Mouse (Mus musculus) lung, adult 2 months (tissue): ENCODE results near the gene Ppp2r3c. TPM values are rescaled to one million over a fixed set of nuclear protein-coding genes. Genes with fewer than 3 reads are reported as not detected.

Source experiments
- DNase-seq: peaks from one replicate; pipeline ENCODE4 v3.0.0; 2022
- H3K4me1 ChIP-seq: fragments of 200-500 bp; 2 replicates; pipeline ENCODE4 v1.6.1; 2011; ENCODE audit warnings: low read length; ENCODE audit not compliant: control insufficient read depth, insufficient read depth
- H3K4me3 ChIP-seq: fragments of 200-500 bp; replicated peaks from 2 replicates; pipeline ENCODE3; 2011; ENCODE audit warnings: low read depth, mild to moderate bottlenecking, control low read depth, low read length; ENCODE audit errors: extremely low read depth
- CTCF ChIP-seq: fragments of 200-500 bp; IDR thresholded peaks from 2 replicates; pipeline ENCODE4 v1.5.1; 2011; ENCODE audit warnings: mild to moderate bottlenecking, low read length, control low read depth; ENCODE audit not compliant: insufficient read depth
- POLR2A ChIP-seq: fragments of 200-500 bp; IDR thresholded peaks from 2 replicates; pipeline ENCODE4 v1.6.1; 2011; ENCODE audit warnings: low read depth, mild to moderate bottlenecking, control low read depth, low read length, borderline replicate concordance; ENCODE audit errors: extremely low read depth
- WGBS: fragments of 180-500 bp; shearing (Covaris S2); methylation state at CpG from one replicate; pipeline ENCODE4 v1.1.7; 2018; 5-methylcytosine and 5-hydroxymethylcytosine counted together
- polyA plus RNA-seq: library from polyadenylated mRNA; depleted of rRNA; stranded (reverse); fragments of >200 nt; gene quantifications from 2 replicates; pipeline ENCODE4 v1.2.3, GENCODE M21; 2012

Gene Ppp2r3c
- polyA plus RNA-seq, 1 experiment: 1.9 TPM

DNA sequence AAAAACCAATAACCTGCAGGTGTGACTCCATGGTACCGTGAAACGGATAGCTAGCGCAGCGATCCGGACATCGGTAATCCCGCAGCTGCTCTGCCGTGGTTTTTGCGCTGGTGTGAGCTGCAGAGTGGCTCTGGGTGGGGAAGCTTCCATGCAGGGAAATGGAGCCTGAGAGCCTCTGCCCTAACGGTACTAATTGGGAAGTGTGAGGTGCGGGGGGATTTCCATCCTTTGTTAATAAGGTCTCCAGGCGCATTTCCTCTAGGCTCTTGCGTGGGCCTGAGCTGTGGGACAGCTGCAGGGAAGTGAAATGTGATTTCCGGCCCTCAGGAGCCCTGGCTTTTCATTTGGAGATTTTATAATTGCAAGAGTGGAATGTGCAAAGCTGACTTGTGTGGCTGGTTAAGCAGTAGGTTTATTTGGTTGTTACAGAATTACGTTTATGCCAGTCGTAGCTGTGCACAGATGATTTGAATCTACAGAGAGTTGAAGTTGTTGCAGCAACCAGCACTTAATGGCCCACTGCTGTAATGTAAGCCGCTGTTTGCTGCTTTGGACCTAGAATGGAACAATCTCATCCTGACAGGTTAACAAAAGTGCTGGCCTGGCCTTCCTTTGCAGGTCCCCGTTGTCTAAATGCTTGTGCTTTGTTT lies 19.0 kb upstream of the Ppp2r3c start:
- DNase-seq: no peak
- Histone ChIP-seq H3K4me3 (no peak overlapping the region), H3K4me1 (peaks cover 2% of the 10 kb centered on the region; the same call in 1 of the 2 replicates)
- TF ChIP-seq POLR2A (no peak), CTCF (no peak)
- 69% methylated on average over 18 of the region's 18 CpGs for WGBS

DNA sequence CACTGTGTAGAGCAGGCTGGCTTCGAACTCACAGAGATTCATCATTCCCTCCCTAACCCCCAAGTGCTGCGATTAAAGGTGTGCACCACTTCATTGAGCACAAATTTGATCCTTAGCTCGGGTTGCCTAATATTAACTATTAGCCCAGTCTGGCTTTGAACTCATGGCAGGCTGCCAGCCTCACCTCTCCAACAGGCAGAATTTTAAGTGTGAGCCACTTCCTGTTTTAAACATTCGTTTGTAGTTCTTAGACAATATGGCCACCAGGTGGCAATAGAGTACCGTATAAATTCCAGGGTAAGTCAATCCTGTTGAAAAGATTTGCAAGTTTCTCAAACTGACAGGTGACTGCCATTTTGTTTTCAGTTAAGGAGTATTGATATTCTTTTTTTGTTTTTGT lies 12.4 kb upstream of the Ppp2r3c start:
- Histone ChIP-seq H3K4me3 (no peak overlapping the region), H3K4me1 (no peaks in the 10 kb centered on the region; the same call in 1 of the 2 replicates)
- peak; percentile 68 for DNase-seq
- 22% methylated on average over 5 of the region's 5 CpGs for WGBS
- no peak for TF ChIP-seq POLR2A
- peak; percentile 16; the same call in 1 of the 2 replicates for TF ChIP-seq CTCF

DNA sequence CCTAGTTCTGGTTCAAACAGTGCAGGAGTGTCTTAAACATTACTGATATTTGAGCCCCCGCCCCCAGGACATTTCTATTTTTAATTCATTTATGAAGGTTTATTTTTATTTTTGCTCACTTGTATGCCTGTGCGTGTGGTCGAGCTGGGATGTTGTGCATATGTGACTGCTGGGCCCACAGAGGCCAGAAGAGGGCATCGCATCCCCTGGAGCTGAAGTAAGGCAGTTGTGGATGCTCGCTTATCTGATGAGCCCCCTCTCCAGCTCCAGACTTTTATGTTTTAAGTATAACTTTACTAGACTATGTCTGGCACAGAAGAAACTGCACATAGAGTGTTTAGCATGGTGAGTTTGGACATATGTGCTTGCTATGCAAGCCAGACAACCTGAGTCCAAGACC lies 11.1 kb upstream of the Ppp2r3c start:
- H3K4me1 ChIP-seq: no peaks in the 10 kb centered on the region; the same call in 1 of the 2 replicates
- DNase-seq: no peak
- no peak for TF ChIP-seq POLR2A
- no peak for TF ChIP-seq CTCF
- WGBS: 85% methylated on average over 5 of the region's 5 CpGs
- no peak overlapping the region for H3K4me3 ChIP-seq

DNA sequence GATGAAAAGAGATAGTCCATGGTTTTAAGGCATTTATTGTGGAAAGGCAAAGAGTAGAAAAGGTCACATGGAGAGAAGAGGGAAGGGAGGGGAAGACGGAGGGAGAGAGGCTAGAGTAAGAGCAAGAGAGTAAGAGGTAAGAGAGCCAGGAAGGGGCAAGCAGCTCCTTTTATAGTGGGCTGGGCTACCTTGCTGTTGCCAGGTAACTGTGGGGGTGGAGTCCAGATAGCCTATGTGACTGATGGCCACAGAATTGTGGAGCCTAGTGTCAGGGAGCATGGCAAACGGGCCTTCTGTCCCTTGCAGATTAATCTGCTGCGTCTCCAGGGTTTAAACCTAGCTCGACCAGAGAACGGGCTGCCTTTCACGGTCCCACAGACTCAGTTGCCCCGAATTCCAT lies 9.0 kb upstream of the Ppp2r3c start:
- Histone ChIP-seq H3K4me3 (no peak overlapping the region), H3K4me1 (no peaks in the 10 kb centered on the region; the same call in 1 of the 2 replicates)
- 85% methylated on average over 7 of the region's 7 CpGs for WGBS
- no peak for TF ChIP-seq CTCF
- no peak for TF ChIP-seq POLR2A
- no peak for DNase-seq

DNA sequence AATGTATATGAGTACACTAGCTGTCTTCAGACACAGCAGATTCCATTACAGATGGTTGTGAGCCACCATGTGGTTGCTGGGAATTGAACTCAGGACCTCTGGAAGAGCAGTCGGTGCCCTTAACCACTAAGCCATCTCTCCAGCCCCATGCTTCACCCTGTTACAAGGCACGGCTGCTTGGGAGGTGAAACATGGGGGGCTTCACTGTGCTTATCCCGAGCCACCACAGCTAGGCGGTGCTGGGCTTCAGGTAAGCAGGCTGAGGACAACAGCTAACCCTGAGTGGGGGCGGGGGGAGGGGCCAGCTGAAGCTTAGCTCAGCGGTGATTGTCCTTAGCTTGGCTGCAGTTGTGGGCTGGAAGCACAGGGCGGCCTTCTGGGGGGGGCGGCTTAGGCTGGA lies 6.7 kb upstream of the Ppp2r3c start:
- TF ChIP-seq POLR2A (no peak), CTCF (no peak)
- no peaks in the 10 kb centered on the region; the same call in 1 of the 2 replicates for H3K4me1 ChIP-seq
- H3K4me3 ChIP-seq: no peak overlapping the region
- 76% methylated on average over 8 of the region's 8 CpGs for WGBS
- DNase-seq: no peak

DNA sequence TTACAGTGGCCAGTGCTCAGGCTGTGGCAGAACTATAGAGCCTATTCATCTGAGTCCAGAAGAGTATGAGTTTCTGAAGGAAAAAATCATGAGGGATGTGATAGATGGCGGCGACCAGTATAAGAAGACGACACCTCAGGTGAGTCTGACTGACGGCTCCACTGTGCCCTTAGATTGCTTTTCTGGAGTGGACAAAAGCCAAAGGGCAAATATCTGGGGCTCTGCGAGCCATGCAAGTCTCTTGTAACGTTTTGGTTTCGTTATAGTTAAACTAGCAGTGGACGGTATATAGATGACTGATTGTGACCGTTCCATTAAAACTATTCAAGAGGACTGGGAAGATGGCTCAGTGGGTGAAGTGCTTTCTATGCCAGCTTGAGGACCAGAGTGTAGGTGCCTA lies 5.9 kb upstream of the Ppp2r3c start:
- DNase-seq: no peak
- no peak overlapping the region for H3K4me3 ChIP-seq
- 86% methylated on average over 9 of the region's 9 CpGs for WGBS
- H3K4me1 ChIP-seq: no peaks in the 10 kb centered on the region; the same call in 1 of the 2 replicates
- TF ChIP-seq POLR2A (no peak), CTCF (no peak)

DNA sequence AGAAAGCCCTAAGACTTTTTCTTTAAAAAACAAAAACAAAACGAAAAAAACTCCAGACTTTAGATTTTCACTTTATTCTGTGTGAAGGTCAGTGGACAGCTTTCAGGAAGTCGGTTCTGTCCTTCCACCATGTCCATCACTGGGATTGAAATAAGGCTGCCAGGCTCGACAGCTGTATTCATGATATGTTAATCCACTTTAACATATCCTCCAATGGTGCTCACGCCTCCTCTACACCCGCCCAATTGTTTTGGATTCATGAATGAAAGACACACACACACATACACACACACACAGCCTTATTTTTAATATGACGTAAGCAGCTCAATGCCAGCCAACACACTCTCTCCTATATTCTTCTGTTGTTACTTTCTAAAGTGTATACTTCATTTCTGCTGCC lies 4.8 kb upstream of the Ppp2r3c start:
- H3K4me3 ChIP-seq: no peak overlapping the region
- 86% methylated on average over 6 of the region's 6 CpGs for WGBS
- TF ChIP-seq CTCF: no peak
- TF ChIP-seq POLR2A: no peak
- H3K4me1 ChIP-seq: peaks cover 3% of the 10 kb centered on the region; the same call in 1 of the 2 replicates
- no peak for DNase-seq

DNA sequence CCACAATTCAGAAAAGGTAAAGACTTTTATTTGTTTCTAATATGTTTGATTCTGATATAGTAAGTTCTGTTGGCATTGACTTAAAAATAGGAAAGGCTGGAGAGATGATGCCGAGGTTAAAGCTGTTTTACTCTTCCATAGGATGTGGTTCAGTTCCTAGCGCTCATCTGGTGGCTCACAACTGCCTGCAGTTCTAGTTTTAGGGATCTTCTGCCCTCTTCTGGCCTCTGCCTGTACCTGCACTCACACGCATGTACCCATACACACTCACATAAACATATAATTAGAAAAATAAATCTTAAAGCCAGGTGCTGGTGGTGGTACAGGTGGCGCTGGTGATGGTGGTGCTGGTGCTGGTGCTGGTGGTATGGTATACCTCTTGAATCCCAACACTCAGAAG lies 3.6 kb upstream of the Ppp2r3c start:
- Histone ChIP-seq H3K4me1 (peaks cover 9% of the 10 kb centered on the region; the same call in 1 of the 2 replicates), H3K4me3 (no peak overlapping the region)
- WGBS: over 99% methylated on average over 4 of the region's 4 CpGs
- no peak for DNase-seq
- no peak for TF ChIP-seq CTCF
- no peak for TF ChIP-seq POLR2A

DNA sequence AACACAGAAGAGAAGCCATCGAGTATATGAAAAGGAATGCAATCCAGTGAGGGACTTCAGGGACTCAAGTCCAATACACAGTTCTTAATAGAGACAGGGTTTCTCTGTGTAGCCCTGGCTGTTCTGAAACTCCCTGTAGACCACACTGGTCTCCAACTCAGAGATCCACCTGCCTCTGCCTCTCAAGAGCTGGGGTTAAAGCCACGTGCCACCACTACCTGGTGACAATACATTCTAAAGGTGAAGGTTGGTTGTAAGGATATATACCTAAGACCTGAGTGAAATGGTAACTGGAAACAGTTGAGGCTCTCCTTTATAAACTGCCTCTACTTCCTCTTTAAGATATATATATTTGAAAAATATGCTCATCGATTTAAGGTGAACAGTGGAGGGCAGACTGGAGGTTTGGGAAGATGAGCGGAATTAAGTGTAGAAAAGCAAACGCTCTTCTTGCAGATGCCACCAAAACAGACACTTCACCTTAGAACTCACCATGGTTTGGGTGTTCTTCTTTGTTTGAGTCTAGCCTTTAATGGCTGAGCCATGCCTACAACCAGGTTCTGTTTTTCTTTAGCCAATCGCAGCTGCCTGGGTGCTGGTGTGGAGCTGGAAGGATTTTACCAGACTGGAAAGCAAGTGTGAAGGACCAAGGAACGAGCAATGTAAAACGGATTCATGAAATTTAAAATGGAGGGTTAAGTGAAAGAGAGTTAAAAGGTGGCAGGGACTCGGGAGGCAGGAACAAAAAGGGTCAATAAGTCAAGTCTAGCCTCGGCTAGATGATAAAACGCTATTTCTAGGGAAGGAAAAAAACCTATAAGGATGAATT lies 1.1 kb downstream of the Ppp2r3c start:
- Histone ChIP-seq H3K4me3 (peak overlapping the region; percentile 98), H3K4me1 (peaks cover 12% of the 10 kb centered on the region; the same call in 1 of the 2 replicates)
- WGBS: 34% methylated on average over 11 of the region's 11 CpGs
- no peak for DNase-seq
- TF ChIP-seq CTCF (no peak), POLR2A (no peak)
